Mouse (Mus musculus) thymus, postnatal 14 days (tissue): ENCODE results near the gene Shroom1.

Experiments used
- DNase-seq: peaks from one replicate; pipeline ENCODE4 v3.0.0; 2021

Shroom1 gene

GRCm38 (mm10) chr11:53516775-53517627, 60.0 kb downstream of the Shroom1 start:
- peak; percentile 61 for DNase-seq
